Mouse (Mus musculus) MEL (cell line): ENCODE measurements around the gene Pom121. TPM values are rescaled to one million over a fixed set of nuclear protein-coding genes. Genes with fewer than 3 reads are reported as not detected.

Source experiments
- DNase-seq: peaks from one replicate; pipeline ENCODE4 v3.0.0; 2011; ENCODE audit warnings: low read depth, low spot score
- H3K27ac ChIP-seq: 2 replicates; pipeline ENCODE4 v1.5.1; 2012; ENCODE audit warnings: low read depth, mild to moderate bottlenecking, control low read depth, low read length, moderate library complexity; ENCODE audit not compliant: control insufficient read depth
- H3K27me3 ChIP-seq, 2 experiments: fragments of 150-350 bp in 1 of 2; sonication (generic) in 1 of 2; 2 replicates each; pipeline ENCODE4 v1.6.1; 2012; ENCODE audit warnings: low read length in 2 of 2, mild to moderate bottlenecking in 2 of 2, improper control_type of control experiment in 1 of 2, moderate library complexity in 1 of 2; ENCODE audit not compliant: insufficient read depth in 2 of 2, control insufficient read depth in 1 of 2
- H3K36me3 ChIP-seq, 2 experiments: 2 replicates each; pipeline ENCODE4 v1.6.1; 2012 to 2014; ENCODE audit warnings: low read length in 2 of 2, improper control_type of control experiment in 1 of 2, inconsistent platforms in 1 of 2, mild to moderate bottlenecking in 1 of 2; ENCODE audit not compliant: insufficient read depth in 2 of 2, control insufficient read depth in 1 of 2
- H3K4me1 ChIP-seq, 2 experiments: fragments of 150-350 bp in 1 of 2; sonication (generic) in 1 of 2; 2 replicates each; pipeline ENCODE4 v1.6.1; 2012; ENCODE audit warnings: low read length in 2 of 2, improper control_type of control experiment in 1 of 2, mild to moderate bottlenecking in 1 of 2; ENCODE audit not compliant: insufficient read depth in 2 of 2, control insufficient read depth in 1 of 2
- H3K4me3 ChIP-seq, 2 experiments: fragments of 150-350 bp in 1 of 2; sonication (generic) in 1 of 2; 2 replicates each; pipeline ENCODE4 v1.5.1; 2012; ENCODE audit warnings: low read depth in 2 of 2, low read length in 2 of 2, mild to moderate bottlenecking in 2 of 2, moderate library complexity in 2 of 2, control low read depth in 1 of 2, improper control_type of control experiment in 1 of 2; ENCODE audit not compliant: control insufficient read depth in 1 of 2, insufficient read depth in 1 of 2
- H3K79me2 ChIP-seq: 2 replicates; pipeline ENCODE4 v1.6.1; 2012; ENCODE audit warnings: mild to moderate bottlenecking, low read length, moderate library complexity; ENCODE audit not compliant: control insufficient read depth, poor library complexity, insufficient read depth
- H3K9ac ChIP-seq: 2 replicates; pipeline ENCODE4 v1.6.1; 2012; ENCODE audit warnings: low read depth, mild to moderate bottlenecking, control low read depth, low read length, moderate library complexity; ENCODE audit not compliant: control insufficient read depth, poor library complexity, severe bottlenecking
- H3K9me3 ChIP-seq: fragments of 150-350 bp; sonication (generic); replicated peaks from 2 replicates; pipeline ENCODE4 v1.6.1; 2012; ENCODE audit warnings: mild to moderate bottlenecking, low read length, improper control_type of control experiment, moderate library complexity; ENCODE audit not compliant: insufficient read depth
- CHD1 ChIP-seq: IDR thresholded peaks from 2 replicates; pipeline ENCODE4 v1.6.1; 2012; ENCODE audit warnings: low read depth, mild to moderate bottlenecking, inconsistent platforms, low read length, improper control_type of control experiment
- CHD2 ChIP-seq: IDR thresholded peaks from 2 replicates; pipeline ENCODE4 v1.6.1; 2011; ENCODE audit warnings: low read length, improper control_type of control experiment
- CTCF ChIP-seq, 3 experiments: IDR thresholded peaks in 2 of 3; conservative IDR thresholded peaks in 1 of 3; 2 replicates each; pipeline ENCODE4 v1.5.1; 2011 to 2012; ENCODE audit warnings: low read length in 3 of 3, low read depth in 2 of 3, mild to moderate bottlenecking in 2 of 3, improper control_type of control experiment in 1 of 3, inconsistent platforms in 1 of 3, mixed read lengths in 1 of 3, moderate library complexity in 1 of 3; ENCODE audit not compliant: control insufficient read depth in 1 of 3, insufficient read depth in 1 of 3, poor library complexity in 1 of 3, severe bottlenecking in 1 of 3
- ELF1 ChIP-seq: IDR thresholded peaks from 2 replicates; pipeline ENCODE4 v1.6.1; 2014; ENCODE audit warnings: low read depth, mild to moderate bottlenecking, inconsistent platforms, low read length, improper control_type of control experiment, moderate library complexity
- EP300 ChIP-seq, 2 experiments: IDR thresholded peaks; 2 replicates each; pipeline ENCODE4 v1.6.1; 2011; ENCODE audit warnings: improper control_type of control experiment in 2 of 2, low read length in 2 of 2, low read depth in 1 of 2, mild to moderate bottlenecking in 1 of 2
- GATA1 ChIP-seq: IDR thresholded peaks from 2 replicates; pipeline ENCODE4 v1.6.1; 2011; ENCODE audit warnings: low read depth, low read length, improper control_type of control experiment
- KAT2A ChIP-seq: conservative IDR thresholded peaks from 2 replicates; pipeline ENCODE4 v1.6.1; 2012; ENCODE audit warnings: low read depth, low read length, improper control_type of control experiment, inconsistent platforms
- MAFK ChIP-seq: IDR thresholded peaks from 2 replicates; pipeline ENCODE4 v1.6.1; 2011; ENCODE audit warnings: low read depth, mild to moderate bottlenecking, low read length, improper control_type of control experiment, borderline replicate concordance
- MAZ ChIP-seq: IDR thresholded peaks from 2 replicates; pipeline ENCODE4 v1.6.1; 2012; ENCODE audit warnings: low read depth, mild to moderate bottlenecking, inconsistent platforms, low read length, improper control_type of control experiment
- MYC ChIP-seq: IDR thresholded peaks from 2 replicates; pipeline ENCODE4 v1.6.1; 2011; ENCODE audit warnings: low read depth, mild to moderate bottlenecking, low read length, improper control_type of control experiment, moderate library complexity
- NELFE ChIP-seq: IDR thresholded peaks from 2 replicates; pipeline ENCODE4 v1.6.1; 2011; ENCODE audit warnings: low read depth, low read length, improper control_type of control experiment
- NRF1 ChIP-seq: IDR thresholded peaks from 2 replicates; pipeline ENCODE4 v1.6.1; 2014; ENCODE audit warnings: low read depth, mild to moderate bottlenecking, inconsistent platforms, low read length, improper control_type of control experiment, moderate library complexity; ENCODE audit not compliant: poor library complexity, insufficient read depth, severe bottlenecking
- RAD21 ChIP-seq: IDR thresholded peaks from 2 replicates; pipeline ENCODE4 v1.6.1; 2011; ENCODE audit warnings: mild to moderate bottlenecking, low read depth, low read length, improper control_type of control experiment
- SMC3 ChIP-seq: IDR thresholded peaks from 2 replicates; pipeline ENCODE4 v1.6.1; 2011; ENCODE audit warnings: low read depth, low read length, improper control_type of control experiment
- ZC3H11A ChIP-seq: IDR thresholded peaks from 2 replicates; pipeline ENCODE4 v1.6.1; 2012; ENCODE audit warnings: low read depth, mild to moderate bottlenecking, inconsistent platforms, low read length, improper control_type of control experiment
- ZKSCAN1 ChIP-seq: IDR thresholded peaks from 2 replicates; pipeline ENCODE4 v1.6.1; 2012; ENCODE audit warnings: low read depth, mild to moderate bottlenecking, inconsistent platforms, low read length, improper control_type of control experiment, moderate library complexity
- polyA plus RNA-seq, 2 experiments: library from polyadenylated mRNA; stranded (reverse) in 1 of 2; unstranded in 1 of 2; fragments of >175 nt in 1 of 2; fragments of >200 nt in 1 of 2; gene quantifications; 2 replicates each; pipeline versions ENCODE4 v1.2.1 to v1.2.4; 2012; ENCODE audit warnings: low replicate concordance in 2 of 2, low read depth in 1 of 2; ENCODE audit not compliant: insufficient read length in 2 of 2, insufficient read depth in 1 of 2, missing spikeins in 1 of 2
- total RNA-seq: library from RNA; depleted of rRNA; stranded (reverse); fragments of 300-350 nt; gene quantifications from 2 replicates; pipeline ENCODE4 v1.2.3, GENCODE M21; 2012

Gene Pom121
- total and polyA plus RNA-seq, 3 experiments: 10.2 to 81.1 (median 51.8) TPM

- no peak for TF ChIP-seq ZKSCAN1
- no peak for TF ChIP-seq CHD1
- no peak for TF ChIP-seq CHD2
- no peak for TF ChIP-seq EP300 (IDR thresholded peaks at IDR 0.05; ENCODE audit: low read depth in 1 of 2, low read length in 2 of 2)
- no peak for TF ChIP-seq SMC3
- no peak for TF ChIP-seq ELF1
- TF ChIP-seq, all 39 proteins: peak for 0
- no peaks in the 10 kb centered on the region; a peak in 1 of 4 replicates for H3K36me3 ChIP-seq
- peaks cover 5 to 6% of the 10 kb centered on the region in 2 experiments; a peak in 3 of 4 replicates for H3K4me1 ChIP-seq
- H3K27ac ChIP-seq: no peak overlapping the region
- DNase-seq: no peak
- no peaks in the 10 kb centered on the region for H3K9me3 ChIP-seq
- peaks cover 0 to 6% of the 10 kb centered on the region in 2 experiments; a peak in 2 of 4 replicates for H3K27me3 ChIP-seq
- H3K9ac ChIP-seq: no peak overlapping the region
- no peak overlapping the region for H3K4me3 ChIP-seq
- H3K79me2 ChIP-seq: no peaks in the 10 kb centered on the region
Observed at GRCm38 (mm10) chr5:135347511-135348011, 46.8 kb downstream of the Pom121 start.

- Histone ChIP-seq H3K27ac (no peak overlapping the region), H3K36me3 (no peaks in the 10 kb centered on the region; a peak in 1 of 4 replicates), H3K9ac (peak overlapping the region; percentile 50; the same call in 1 of the 2 replicates), H3K9me3 (no peaks in the 10 kb centered on the region), H3K27me3 (peaks cover 0 to 3% of the 10 kb centered on the region in 2 experiments; a peak in 2 of 4 replicates), H3K79me2 (no peaks in the 10 kb centered on the region), H3K4me3 (peak overlapping the region; percentile 42 to 64; a peak in 3 of 4 replicates), H3K4me1 (peaks cover 5 to 6% of the 10 kb centered on the region in 2 experiments; a peak in 3 of 4 replicates)
- TF ChIP-seq RAD21: peak; percentile 53
- no peak for TF ChIP-seq MAZ
- no peak for TF ChIP-seq NELFE
- no peak for TF ChIP-seq GATA1
- TF ChIP-seq CTCF (IDR thresholded peaks at IDR 0.05 in 2 of 3, conservative IDR thresholded peaks at IDR 0.05 in 1 of 3; ENCODE audit: control insufficient read depth in 1 of 3, insufficient read depth in 1 of 3, low read depth in 2 of 3, low read length in 3 of 3, poor library complexity in 1 of 3, severe bottlenecking in 1 of 3): peak in 2 of 3 experiments; percentile 22 to 59; a peak in 2 of 6 replicates
- peak; percentile 25; the same call in 1 of the 2 replicates for TF ChIP-seq ZC3H11A
- peak; percentile 36 for TF ChIP-seq SMC3
- TF ChIP-seq MYC: no peak
- no peak for TF ChIP-seq CHD2
- no peak for TF ChIP-seq ZKSCAN1
- TF ChIP-seq KAT2A: no peak
- peak; percentile 58 for DNase-seq
Observed at GRCm38 (mm10) chr5:135346430-135346829, 47.9 kb downstream of the Pom121 start.

GRCm38 (mm10) chr5:135345989-135346388, 48.4 kb downstream of the Pom121 start:
- no peak for TF ChIP-seq ELF1
- TF ChIP-seq NRF1: peak; percentile 67
- TF ChIP-seq MAFK: peak; percentile 70; the same call in 1 of the 2 replicates
- peaks cover 0 to 3% of the 10 kb centered on the region in 2 experiments; a peak in 3 of 4 replicates for H3K27me3 ChIP-seq
- peak; percentile 73 for DNase-seq
- peaks cover 5 to 6% of the 10 kb centered on the region in 2 experiments; a peak in 3 of 4 replicates for H3K4me1 ChIP-seq
- no peak overlapping the region for H3K27ac ChIP-seq
- no peaks in the 10 kb centered on the region for H3K9me3 ChIP-seq
- H3K79me2 ChIP-seq: no peaks in the 10 kb centered on the region
- no peaks in the 10 kb centered on the region; a peak in 1 of 4 replicates for H3K36me3 ChIP-seq
- peak overlapping the region; percentile 50; the same call in 1 of the 2 replicates for H3K9ac ChIP-seq
- H3K4me3 ChIP-seq: peak overlapping the region; percentile 42 to 64
